Mouse (Mus musculus): Measurements from ENCODE around the gene Cdca5.

Gene Cdca5

DNA sequence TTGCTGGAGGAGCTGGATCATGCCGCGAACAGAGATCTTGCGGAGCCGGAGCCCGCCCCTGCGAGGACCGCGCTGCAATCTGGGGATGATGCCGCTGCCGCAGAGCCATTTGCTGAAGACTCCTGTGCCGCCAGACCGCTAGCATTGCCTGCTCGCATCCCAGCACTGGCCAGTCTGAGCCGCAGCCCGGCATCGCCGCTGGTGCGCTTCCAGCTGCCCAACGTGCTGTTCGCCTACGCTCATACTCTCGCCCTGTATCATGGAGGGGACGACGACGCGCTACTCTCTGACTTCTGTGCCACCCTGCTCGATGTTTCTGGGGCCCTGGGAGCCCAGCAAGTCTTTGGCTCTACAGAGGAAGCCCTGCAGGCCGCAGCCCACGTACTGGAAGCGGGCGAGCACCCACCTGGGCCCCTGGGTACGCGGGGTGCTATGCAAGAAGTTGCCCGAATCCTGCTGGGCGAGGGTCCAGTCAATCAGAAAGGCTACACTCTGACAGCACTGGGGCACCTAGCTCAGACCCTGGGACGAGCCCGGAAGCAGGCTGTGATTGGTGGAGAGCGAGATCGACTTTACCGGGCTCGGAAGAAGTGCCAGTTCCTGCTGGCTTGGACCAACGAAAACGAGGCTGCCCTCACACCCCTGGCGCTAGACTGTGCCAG lies 23.0 kb upstream of the Cdca5 start:
- in situ Hi-C loops (cut with MboI), result no loop called here

DNA sequence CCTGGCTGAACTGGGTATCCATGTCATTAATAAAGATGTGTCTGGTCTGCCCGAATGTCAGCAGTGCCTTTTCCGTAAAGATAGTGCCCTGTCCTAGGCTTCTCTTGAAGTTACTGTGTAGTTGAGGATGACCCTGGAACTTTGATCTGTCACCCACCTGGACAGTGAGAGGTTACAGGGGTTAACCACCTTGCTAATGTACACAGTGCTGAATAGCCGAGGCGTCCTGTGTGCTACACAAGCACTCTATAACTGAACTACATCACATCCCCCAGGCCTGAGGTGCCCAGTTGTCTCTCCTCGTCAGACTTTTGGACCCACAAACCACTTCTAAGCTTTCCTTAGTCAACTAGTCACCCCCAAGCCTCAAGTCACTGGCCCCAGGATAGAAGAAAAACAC lies 22.4 kb upstream of the Cdca5 start:
- in situ Hi-C loops (cut with MboI), result no loop called here

DNA sequence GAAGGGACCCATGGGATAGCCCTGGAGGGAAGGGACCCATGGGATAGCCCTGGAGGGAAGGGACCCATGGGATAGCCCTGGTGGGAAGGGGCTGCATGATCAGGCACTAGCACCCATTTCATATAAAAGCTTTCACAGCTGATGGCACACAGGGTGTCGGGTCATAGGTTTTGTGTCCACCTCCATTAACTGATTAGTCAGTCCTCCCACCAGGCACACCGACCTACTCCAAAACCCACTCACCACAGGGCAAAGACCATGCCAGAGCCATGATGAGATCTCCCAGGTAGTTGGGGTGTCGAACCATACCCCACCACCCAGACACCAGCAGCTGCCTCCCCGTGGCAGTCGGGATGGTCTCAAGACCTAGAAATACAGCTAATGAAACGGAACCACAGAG lies 21.7 kb upstream of the Cdca5 start:
- in situ Hi-C loops (cut with MboI), result no loop called here

- in situ Hi-C loops (cut with MboI), result no loop called here
Observed at GRCm38 (mm10) chr19:6066571-6066970, 18.2 kb upstream of the Cdca5 start.

DNA sequence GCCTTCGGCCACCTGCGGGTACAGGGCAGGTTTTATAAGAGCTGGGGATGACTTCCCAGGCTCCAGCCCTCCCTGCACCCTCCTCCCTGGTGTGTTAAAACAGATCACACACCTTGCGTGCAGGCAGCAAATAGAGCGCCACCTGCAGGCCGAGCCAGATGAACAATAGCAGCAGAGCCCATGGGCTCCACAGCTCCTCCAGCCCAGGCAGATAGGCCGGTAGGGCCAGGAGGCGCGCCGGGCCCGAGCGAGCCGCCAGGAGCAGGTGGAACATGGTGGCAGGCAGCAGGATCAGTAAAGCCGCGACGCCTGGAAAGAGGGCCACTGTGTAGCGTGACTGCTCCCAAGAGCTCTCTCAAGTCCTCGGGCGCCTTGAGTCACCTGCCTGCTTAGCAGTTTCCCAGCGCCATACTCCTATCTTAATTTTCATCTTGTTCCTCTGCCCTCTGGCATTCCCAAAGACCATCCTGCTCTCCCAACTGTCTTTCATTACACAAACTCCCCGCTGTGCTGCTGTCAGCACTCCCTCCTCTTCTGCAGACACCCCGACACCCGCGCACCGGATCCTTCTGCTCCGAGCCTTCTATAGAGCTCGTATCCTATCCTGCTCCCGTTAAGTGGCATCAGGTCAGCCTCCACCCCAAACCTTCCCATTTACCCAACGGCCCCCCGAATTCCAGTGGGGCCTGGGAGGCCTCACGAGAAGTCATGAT lies 17.6 kb upstream of the Cdca5 start:
- in situ Hi-C loops (cut with MboI), result no loop called here

- in situ Hi-C loops (cut with MboI), result no loop called here
Observed at GRCm38 (mm10) chr19:6067724-6068415, 16.9 kb upstream of the Cdca5 start, which contains the start of gene Tm7sf2. Gene Tm7sf2 (minus strand): TSS chr19:6068373.

- in situ Hi-C loops (cut with MboI), result no loop called here
Observed at GRCm38 (mm10) chr19:6068951-6069350, 15.8 kb upstream of the Cdca5 start.

- in situ Hi-C loops (cut with MboI), result no loop called here
Observed at GRCm38 (mm10) chr19:6069851-6070250, 14.9 kb upstream of the Cdca5 start.

DNA sequence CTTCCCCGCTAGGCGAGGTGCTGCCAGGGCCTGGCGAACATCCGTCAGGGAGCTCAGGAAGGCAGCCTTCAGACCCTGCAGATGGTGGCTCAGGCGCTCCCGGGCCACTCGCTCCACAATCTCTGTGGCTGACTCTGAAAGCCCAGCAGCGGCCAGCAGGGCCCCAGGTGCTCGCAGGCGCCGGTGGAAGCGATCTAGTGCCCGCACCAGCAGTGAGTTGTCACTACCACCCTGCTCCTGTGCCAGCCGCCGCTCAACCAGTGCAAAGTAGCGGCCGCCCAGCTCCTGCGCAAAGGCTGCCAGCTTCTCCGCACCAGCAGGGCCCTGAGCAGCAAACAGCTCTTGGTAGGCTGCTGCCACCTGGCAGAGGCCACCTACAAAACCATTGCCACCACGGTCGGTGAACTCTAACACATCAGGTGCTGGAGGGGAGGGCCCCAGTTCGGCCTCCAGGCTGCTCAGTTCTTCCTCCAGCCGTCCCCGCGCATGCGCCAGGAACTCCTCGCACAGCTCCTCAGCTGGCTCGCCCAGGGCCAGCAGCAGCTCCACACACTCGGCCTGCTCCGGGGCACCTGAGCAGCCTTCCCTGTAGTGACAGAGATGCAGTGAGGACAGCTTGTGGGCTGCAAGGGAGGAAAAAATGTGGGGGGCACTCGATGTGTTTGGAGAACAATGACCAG lies 14.1 kb upstream of the Cdca5 start:
- in situ Hi-C loops (cut with MboI), result no loop called here

DNA sequence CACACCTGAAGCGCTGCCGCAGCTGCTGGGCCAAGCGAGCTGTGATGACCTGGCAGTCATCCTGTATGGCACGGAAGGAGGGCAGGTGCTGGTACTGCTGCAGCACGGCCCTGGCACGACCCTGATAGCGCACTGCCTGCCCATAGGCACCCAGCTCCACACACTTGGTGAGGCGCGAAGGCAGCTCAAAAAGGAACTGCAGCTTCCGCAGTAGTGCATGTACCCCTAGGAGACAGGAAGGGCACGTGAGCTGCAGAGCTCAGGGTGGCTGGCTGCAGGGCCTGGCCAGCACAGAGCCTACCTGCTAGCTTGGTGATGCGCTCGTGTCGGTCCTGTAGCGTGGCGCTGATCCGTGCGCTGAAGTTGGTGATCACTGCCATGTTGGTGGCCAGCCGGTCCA lies 13.5 kb upstream of the Cdca5 start:
- in situ Hi-C loops (cut with MboI), result no loop called here

DNA sequence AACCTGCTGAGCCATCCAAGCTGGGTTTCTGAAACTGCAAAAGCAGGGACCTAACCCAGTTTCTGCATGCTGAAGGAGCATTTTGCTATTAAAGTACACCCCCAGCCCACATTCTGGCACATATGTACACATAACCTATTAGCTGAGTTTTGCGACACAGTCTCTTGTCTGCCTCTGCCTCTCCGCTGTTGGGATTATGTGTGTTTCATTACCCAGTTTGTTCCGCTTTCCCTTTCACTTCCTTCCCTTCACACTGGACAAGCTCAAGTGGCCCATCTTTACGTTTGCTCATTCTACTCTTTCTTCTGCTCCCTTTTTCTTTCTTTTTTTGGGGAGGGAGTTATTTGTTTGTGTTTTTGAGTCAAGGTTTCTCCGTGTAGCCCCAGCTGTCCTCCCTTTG lies 10.9 kb upstream of the Cdca5 start:
- in situ Hi-C loops (cut with MboI), result no loop called here

GRCm38 (mm10) chr19:6076564-6077393 lies 8.0 kb upstream of the Cdca5 start, which contains the start of gene Vps51:
Gene Vps51 (minus strand): TSS chr19:6077231.
- in situ Hi-C loops (cut with MboI), result no loop called here

DNA sequence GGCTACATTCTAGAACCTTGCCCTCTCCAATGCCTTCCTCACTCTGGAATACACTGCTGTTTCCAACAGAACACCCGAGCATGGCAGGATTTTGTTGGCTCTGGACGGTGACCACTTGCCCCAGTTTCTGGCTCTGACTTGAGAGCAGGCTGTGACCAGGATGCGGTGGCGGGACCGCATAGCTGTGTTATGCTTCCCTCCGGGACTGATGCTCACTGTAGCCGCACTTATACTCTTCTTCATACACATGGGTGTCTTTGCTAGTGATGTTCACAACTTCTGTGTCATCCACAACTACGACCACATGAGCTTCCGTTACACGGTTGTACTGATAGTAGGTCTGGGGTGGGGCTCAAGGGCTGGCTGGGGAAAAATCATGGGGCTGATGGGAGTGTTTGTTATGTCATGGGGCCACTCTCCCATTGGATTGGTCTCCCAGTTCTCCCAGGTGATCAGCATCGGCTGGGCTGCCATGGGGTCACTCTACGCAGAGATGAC lies 4.8 kb upstream of the Cdca5 start, which contains the start of gene Tmem262:
Gene Tmem262, plus strand, starts transcription at position 51 of the 498 bp plus-strand sequence.
- in situ Hi-C loops (cut with MboI), result no loop called here

DNA sequence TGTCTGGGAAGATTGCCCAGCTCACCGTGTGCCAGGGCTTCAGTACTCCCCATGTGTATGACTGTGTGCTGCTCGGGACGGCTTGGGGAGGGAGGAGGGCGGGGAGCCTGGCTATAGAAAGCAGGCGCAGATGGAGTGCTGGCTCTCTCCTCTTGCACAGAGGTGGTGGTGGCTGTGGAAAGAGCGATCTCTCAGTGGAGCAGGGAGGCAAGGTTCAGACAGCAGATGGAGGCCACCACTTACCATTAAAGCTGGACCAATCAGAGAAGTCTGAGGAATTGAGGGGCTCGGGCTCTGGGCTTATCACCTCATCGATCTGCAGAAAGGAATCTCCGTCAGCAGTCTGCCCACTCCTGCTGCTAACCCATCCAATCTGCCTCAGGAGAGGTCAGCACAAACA lies 2.6 kb upstream of the Cdca5 start, which contains the start of gene Gm28374:
Gene Gm28374, minus strand, starts transcription at position 101 of the 400 bp plus-strand sequence.
- in situ Hi-C loops (cut with MboI), result no loop called here

DNA sequence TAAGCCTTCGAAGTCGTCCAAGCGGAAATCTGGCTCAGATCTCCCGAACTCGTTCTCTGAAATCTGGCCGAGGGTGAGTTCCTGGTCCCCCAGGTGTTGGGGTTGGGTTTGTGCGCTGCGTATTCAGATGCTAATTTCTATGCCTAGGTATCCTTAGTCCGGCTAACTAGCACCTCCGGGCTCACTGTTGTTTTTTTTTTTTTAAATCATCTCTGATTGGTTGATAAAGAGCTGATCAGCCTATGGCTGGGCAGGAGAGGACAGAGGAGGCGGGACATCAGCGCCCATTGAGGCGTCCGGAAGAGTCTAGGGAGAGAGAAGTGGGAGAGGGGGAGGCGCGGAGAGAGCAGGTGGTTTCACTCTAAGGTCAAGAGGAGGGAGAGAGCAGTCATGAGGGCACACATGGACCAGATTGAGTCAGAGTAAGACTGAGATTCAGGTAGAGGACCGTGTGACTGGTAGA lies 665 bp downstream of the Cdca5 start:
- in situ Hi-C loops (cut with MboI), result no loop called here

- in situ Hi-C loops (cut with MboI), result no loop called here
Observed at GRCm38 (mm10) chr19:6088841-6089240, 4.1 kb downstream of the Cdca5 start.

GRCm38 (mm10) chr19:6094119-6094518 lies 9.3 kb downstream of the Cdca5 start, which contains the start of gene AC131692.1:
Gene AC131692.1 (plus strand): TSS chr19:6094419.
- in situ Hi-C loops (cut with MboI), result no loop called here

DNA sequence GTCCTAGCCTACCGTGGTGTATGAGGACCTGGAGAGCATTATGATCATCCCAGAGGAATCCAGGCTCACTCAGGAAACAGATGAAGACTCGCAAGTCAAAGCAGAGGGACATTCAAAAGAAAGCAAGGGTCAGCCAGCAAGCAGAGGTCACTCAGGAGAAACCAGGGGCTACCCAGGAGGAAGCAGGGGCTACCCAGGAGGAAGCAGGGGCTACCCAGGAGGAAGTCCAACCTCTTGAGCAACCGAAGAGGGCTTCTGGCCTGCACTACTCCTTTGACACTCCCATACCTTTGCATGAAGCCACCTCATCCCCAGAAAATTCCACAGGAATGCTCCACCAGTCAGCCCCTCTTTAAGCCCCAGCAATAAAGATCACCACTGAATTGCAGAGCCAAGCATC lies 13.1 kb downstream of the Cdca5 start:
- in situ Hi-C loops (cut with MboI), result no loop called here

- in situ Hi-C loops (cut with MboI), result no loop called here
Observed at GRCm38 (mm10) chr19:6101186-6101585, 16.4 kb downstream of the Cdca5 start.

DNA sequence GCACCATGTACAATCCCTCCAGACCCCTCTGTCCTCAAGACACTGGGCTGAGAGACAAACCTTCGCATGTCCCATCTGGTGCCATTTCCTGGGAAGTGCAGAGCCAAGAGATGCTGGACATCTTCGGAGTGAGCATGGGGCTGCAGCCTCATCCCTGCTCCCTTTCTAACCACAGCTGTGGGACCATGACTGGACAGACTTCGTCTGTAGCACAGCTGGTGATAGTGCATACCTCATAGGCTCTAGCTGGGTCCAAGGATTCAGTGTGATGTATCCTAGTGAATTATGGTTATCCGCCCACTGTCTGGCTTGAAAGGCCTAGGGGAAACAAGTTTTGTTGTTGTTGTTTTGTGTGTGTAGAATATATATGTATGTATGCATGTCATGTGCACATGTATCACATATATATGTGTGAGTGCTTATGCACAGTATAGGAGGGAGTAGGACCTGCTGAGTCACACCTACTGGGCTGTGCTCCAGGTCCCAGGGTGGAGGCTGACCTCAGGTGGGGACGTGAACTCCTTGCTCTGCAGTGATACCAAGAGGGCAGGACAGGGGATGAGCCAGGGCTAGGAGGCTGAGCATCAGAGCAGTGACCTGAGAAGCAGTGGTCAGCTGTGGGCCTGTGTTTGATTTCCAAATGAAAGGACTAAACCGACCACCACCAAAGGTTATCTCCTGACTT lies 17.5 kb downstream of the Cdca5 start:
- in situ Hi-C loops (cut with MboI), result no loop called here

All from mature B cell (primary cell).